Mouse (Mus musculus) left cerebral cortex, postnatal 14 days (tissue): ENCODE results near the gene Dnah17. TPM values are rescaled to one million over a fixed set of nuclear protein-coding genes. Genes with fewer than 3 reads are reported as not detected.
A peak's percentile ranks its signal among the peaks of the same experiment; 100 is the strongest.

Experiments
- DNase-seq, 2 experiments: peaks; one replicate each; pipeline ENCODE4 v3.0.0; 2021 to 2022; ENCODE audit warnings: low spot score in 2 of 2, mixed read lengths in 1 of 2
- intact Hi-C: fragments of 180-260 bp; cut with DNase I; formaldehyde crosslinking; loops from one replicate; pipeline ENCODE4 v1.15.1; 2025
- total RNA-seq, 2 experiments: library from RNA; stranded (reverse); gene quantifications; 2 replicates each; pipeline ENCODE4 v1.2.3; 2021

Gene Dnah17
- total RNA-seq, 2 experiments from 2014 or later = 0.08 to 0.33 TPM

DNA sequence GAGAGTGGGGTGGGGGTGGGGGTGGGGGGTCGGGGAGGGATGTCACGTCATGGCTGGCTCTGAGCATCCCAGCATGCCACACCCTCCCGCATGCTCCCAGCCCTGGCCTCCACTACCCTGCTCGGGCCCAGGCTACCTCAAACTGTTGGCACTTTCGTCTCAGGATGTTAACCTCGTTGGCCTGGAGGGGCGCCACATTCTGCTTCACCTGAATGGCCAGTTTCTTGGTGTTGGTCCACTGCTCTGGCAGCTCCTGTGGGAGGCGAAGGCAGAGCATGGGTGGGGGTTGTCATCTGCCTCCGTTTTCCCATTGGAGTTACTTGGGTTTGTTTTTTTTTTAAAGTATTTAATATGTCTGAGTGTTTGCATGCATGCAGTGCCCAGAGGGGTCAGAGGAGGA is 29.3 kb downstream of the Dnah17 start:
- intact Hi-C loops = loop anchor here (5.0 kb wide), 1 partner anchor 121 kb away; no protein-coding TSS in a partner anchor
- no peak for DNase-seq

DNA sequence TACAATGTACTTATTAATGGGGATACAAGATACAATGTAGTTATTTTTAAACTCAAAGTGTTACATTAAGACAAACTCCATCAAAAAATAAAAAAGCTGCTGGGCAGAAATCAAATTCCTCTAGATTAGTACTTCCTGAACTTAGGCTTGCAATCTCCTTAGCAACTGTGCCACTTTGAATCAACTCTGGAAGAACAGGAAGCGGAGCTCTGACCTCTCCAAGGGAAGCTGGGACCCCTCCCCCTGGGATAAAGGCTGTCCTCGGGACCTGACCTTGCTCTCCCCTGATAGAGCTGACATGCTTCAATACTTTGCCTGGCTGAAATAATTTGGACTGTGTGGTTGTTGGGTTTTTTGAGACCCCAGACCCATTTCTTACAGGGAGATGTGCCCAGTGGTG is 33.7 kb downstream of the Dnah17 start:
- intact Hi-C loops = no loop called here
- no peak for DNase-seq

DNA sequence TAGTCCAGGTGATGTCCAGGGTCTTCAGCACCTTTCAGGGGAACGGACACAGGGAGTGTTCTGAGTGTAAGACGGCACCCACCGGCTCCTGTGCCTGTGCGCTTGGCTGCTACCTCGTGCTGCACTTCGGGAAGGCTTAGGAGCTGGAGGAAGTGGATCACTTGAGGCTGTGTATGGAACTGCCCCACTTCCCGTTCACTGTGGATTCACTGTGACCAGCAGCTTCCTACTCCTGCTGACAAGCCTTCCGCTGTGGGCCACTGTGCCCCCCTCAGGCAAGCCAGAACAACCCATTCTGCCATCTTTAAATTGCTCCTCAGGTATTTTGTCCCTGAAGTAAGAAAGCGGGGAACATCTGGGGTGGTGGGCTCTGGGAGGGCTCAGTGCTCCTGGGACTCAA is 35.4 kb downstream of the Dnah17 start:
- no peak for DNase-seq
- intact Hi-C loops = no loop called here

DNA sequence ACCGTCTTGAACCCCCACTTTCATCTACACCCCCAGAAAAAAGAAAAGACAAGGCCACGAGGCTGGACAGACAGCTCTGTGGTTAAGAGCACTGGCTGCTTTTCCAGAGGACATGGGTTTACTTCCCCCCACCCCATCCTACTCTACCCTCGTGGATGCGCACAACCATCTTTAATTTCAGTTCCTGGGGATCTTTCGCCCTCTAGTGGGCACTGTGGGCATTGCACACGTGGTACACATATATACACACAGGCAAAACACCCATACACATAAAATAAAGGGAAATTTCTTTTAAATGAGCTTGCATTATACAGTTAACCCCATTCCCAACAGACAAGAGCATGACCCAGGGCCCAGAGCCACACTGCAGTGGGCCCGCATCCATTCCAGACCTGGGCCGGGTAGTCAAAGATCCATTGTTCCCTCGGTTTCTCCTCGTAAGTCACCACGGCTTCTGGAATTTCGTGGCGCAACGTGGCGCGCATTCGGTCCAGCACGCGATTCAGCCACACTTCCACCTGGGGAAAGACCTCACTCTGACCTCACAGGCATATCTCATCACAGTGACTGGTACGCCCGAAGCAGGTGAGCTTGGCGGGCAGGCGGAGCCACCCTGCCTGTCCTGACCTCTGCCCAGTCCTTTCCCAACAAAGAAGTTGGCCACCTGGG is 39.3 kb downstream of the Dnah17 start:
- no peak for DNase-seq
- intact Hi-C loops = no loop called here

DNA sequence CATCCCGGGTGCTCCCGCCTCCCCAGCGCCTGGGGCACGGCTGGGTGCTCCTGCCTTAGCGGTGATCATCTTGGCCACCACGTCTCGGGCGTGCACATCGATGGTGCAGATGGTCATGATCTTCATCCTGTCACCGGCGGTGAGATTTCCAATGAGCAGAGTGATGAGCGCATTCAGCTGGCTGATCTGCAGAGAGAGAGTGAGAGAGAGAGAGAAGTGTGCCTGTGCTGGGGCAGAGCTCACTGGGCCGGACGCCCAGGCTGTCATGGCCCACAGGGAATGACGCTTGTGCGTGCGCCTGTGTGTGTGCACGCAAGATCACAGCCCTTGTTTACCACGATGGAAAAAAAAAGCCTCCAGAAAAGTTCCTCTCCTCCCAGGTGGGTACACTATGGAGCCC is 41.5 kb downstream of the Dnah17 start:
- intact Hi-C loops = no loop called here
- no peak for DNase-seq

DNA sequence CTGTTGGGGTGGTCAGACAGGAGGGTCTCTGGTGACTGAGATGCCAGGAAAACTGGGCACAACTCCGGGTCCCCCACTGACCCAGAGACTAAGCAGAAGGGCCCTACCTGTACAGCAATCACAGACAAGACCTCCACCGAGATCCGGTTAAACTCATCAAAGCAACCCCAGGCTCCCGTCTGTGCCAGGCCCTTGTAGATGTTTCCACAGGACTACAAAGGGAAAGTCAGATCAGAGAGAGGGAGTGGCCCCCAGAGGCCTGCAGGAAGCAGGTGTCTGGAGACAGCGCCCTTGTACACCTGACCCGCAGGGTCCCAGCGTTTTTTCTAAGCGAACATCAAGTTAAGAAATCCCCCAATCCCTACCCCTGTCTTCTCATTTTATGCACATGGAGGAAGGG is 44.5 kb downstream of the Dnah17 start:
- DNase-seq = no peak
- intact Hi-C loops = no loop called here

DNA sequence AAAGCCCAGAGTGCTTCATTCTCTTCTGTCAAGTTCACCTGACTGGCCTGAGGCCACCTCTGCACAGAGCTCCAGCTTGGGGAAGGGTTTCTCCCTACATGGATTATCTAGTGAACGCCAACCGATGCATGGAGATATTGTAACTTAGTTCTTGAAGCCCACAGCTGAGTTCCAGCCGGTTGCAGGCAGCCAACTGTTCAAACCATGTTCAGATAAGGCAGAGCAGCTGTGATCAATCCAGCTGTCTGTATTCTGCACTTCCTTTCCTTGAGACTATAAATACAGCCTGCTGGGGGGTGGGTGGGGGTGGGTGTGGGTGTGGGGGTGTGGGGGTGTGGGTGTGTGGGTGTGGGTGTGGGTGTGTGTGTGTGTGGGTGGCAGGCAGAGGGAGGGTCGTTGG is 45.3 kb downstream of the Dnah17 start:
- intact Hi-C loops = no loop called here
- no peak for DNase-seq

DNA sequence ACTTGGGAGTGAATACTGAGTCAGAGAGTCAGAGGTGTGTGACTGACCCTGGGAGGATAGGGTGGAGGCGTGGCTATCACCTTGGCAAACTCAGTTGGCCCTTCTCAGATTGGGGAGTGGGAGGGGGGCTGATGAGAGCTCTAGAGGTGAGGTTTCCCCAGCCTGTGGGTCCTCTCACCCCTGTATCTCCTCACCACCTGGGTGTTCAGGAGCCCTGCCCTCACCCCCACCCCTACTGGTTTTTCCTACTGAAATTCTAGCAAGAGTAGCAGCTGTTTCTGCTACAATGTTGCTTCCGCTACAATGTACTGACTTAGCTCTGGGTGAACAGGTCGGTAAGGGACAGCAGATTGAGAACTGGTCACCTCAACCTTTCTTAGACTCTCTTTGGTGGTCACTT is 46.2 kb downstream of the Dnah17 start:
- DNase-seq = no peak
- intact Hi-C loops = loop anchor here (5.0 kb wide), 1 partner anchor 133 kb away; no protein-coding TSS in a partner anchor

DNA sequence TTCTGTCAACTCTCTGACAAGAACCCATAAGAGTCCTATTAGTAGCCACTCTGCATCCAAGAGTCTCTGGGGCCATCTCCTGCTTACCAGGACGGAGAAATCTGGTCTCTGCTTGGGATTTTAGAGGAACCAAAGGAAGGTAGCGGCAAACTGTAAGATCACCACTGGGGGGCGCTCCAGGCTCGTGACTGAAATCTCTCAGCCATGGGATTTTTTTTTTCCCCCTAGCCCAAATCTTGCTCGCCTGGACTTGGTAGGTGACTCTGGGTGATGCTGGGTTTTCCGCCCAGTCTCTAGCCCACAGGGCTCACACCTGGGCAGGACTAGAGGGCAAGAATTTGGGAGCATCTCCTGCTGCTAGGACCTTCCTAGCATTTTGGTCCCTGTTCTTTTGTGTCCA is 46.6 kb downstream of the Dnah17 start:
- DNase-seq = peak; percentile 64 to 82
- intact Hi-C loops = loop anchor here (5.0 kb wide), 1 partner anchor 133 kb away; no protein-coding TSS in a partner anchor

DNA sequence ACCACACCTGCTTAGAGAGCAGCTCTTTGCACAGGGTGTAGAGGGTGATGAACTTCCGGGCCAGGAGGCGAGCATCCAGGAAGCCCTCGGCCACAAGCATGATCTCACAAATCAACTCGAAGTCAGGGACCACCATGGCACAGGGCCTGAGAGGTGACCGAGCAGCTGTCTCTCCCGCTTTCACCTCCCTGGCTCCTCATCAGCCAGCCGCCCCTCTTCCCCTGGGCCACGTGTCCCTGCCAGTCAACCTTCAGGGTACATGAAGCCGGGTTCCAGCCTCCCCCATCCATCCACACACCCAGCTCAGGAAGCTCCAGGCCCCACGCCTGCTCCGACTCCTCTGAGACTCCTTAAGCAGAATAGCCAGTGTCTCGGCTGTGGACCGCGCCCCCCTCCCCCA is 48.1 kb downstream of the Dnah17 start:
- intact Hi-C loops = loop anchor here (5.0 kb wide), 1 partner anchor 135 kb away; no protein-coding TSS in a partner anchor
- no peak for DNase-seq

DNA sequence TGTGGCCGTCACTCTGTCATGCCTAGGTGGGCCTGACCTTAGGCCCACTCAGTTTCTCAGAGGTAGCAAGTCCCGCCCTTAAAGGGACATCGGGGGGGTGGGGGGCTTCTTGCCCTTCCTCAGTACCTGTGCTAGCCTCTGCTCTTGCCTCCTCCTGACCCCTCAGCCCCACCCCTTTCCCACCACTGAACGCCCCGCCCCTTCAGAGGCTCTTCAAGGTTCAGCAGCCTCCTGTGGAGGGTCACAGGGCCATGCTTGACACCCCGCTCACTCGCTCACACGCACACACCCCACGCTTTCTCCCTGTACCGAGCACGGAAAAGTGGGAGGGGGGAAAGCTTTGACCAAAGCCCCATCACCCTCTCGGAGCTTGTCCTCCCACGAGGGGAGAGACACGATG is 50.7 kb downstream of the Dnah17 start:
- intact Hi-C loops = loop anchor here (5.0 kb wide), 1 partner anchor 138 kb away; no protein-coding TSS in a partner anchor
- DNase-seq = no peak

DNA sequence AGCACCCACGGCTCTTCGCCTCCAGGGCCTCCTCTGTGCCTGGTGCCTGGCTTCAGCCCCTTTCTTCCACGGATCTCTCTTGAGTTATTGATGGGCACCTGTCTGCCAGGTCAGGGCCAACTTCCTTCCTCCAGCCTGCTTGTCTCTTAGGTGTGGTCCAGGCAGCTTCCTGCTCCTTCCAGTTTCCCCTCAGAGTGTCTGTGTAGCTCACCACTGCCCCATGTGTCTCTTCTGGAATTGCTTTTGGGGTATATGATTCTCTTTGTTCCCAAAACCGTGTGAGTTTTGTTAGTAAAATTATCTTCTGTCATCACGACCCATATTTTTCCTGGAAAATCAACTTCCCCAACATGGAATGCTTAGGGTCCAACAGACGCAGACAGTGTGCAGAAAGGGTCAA is 53.5 kb downstream of the Dnah17 start:
- intact Hi-C loops = no loop called here
- DNase-seq = peak in 1 of 2 experiments; percentile 29

DNA sequence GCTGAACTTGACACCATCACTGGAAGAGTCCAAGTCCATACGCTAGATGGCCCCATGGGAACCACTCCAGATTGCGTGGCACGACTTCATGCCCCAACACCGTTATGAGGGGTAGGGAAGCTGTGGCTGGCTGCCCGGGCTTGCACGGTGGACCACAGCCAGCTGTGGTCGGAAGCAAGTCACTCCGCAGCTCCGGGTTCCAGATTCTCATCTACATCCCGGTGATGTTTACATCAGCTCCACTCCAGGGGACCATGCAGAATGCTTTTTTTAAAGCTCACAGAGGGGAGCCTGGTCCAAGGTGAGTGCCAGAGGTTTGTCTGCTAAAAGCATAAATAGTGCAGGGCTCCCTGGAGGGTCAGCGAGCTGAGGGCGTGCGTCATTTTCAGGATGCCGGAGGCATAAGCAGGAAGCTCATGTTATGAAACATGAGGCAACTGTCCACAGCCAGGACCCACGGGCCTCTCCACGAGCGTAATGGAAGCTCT is 55.4 kb downstream of the Dnah17 start:
- intact Hi-C loops = no loop called here
- no peak for DNase-seq

DNA sequence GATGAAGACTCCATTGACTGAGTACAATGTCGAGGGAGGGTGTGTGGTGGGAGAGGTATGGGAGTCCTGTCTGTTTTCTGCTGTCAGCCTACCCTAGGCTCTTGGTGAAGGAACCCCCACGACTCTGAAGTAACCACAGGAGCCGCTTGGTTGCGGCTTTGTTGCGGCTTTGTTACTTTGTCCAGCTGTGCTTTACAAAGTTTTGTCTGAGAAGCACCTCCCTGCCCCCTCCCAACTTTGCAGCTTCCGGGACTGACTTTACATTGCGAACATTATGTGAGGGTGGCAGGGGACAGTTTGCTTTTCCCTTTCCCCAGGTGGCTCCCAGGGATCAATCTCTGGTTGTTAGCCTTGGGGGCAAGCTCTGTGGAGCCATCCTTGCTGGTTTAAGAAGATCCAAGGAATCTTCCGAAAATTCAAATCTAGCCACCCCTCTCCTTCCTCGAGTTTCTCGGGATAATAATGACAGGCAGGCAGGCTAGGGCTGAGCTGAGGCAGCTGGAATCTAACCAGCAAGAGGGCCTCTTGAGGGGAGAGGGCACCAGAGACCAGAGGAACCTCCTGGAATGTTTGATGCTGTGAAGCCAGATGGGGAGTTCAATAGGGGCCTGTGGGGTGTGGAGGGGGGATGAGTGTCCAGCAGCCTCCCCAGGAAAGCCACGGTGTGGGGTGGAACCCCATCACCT is 59.1 kb downstream of the Dnah17 start:
- intact Hi-C loops = no loop called here
- DNase-seq = no peak

DNA sequence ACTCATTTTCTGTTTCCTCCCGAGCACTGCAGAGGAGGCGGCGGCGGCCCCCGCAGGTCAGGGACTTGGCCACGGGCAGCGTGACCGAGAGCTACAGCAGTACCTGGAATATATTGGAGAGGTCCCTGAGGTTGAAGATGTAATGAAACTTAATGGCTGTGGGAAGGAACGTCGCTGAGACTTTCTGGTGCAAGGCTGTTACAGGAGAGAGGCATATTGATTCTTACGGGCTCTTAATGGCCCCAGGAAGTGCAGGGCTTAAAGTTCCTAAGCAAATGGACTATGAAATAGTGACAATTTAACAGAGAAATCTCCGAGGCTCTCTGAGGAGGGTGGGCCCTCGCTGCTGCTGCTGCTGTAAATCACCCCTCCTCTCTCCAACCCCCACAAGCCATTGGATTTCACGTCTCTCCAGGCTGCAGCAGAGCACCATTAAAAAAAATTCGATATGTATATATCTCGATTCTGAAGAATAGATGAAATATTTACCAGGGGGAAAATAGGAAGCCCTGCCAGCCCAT is 61.6 kb downstream of the Dnah17 start:
- intact Hi-C loops = no loop called here
- no peak for DNase-seq

DNA sequence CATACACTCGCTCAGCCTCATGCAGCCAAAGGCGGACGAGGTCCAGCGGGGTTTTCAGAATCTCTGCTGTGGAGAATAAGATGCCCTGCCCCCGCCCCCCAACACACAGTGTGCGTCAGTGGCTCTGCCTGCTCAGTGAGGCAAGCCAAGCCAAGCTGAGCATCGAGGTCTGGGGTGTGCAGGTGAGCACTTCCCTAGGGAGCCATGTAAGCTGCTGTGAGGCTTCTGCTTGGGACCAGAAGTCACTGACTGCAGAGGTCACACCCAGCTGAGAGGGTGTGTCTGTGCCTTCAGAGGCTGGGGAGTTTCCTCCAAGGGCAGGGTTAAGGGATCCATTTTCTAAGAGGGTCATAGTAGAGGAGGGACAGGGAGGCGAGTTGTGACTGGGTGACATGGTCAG is 62.8 kb downstream of the Dnah17 start:
- DNase-seq = no peak
- intact Hi-C loops = no loop called here

DNA sequence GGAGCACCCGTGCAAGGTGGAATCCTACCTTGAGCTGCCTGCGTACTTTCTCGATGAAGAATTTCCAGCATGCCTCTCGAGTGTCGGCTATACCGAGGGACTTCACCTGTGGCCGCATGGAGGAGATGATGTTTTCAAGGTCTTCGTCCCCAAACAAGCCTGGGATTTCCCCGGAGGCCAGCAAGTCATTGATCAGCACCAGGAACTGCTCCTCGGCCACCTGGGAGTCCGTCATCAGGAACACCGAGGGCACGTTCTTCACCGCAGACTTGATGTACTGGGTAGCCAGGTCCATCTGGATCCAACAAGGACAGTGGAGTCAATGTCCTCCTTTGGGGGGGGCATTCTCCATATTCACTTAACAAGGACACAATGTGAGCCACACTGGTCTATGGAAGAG is 70.4 kb downstream of the Dnah17 start:
- intact Hi-C loops = no loop called here
- DNase-seq = no peak

DNA sequence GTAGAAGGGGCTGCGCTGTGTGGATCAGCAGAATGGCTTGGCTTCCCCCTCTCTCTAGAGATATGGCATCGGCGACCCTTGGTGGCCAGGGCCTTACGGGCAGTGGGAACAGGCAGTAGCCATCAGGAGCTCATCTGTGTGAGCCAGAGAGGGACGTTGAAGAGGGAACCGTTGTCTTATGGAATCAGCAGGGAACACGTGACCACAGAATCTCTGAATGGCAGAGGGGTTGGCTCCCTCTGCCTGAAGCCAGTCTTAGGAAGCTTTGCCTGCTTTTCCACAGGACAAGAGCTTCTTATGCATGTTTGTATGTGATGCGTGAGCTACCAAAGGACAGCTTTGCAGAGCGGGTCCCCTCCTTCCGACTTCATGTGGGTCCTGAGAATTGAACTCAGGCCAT is 71.6 kb downstream of the Dnah17 start:
- intact Hi-C loops = no loop called here
- no peak for DNase-seq

DNA sequence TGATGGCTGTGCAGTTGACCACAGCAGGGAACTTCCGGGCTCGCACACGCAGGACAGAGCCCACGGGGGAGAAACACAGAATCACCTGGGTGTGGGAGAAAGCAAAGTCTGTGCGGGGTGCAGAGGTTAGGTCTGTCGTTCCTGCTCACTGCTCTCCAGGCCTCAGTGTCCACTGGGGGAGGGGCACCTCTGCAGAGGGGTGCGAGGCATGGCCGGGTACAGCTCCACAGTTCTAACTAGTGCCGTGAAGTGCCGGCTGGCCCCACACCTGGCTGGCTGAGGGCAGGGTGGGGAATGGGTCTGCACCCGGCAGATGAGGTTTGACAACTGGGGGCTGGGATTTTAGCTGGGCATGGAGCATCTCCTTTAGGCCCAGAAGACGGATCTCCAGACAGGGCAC is 72.1 kb downstream of the Dnah17 start:
- intact Hi-C loops = no loop called here
- DNase-seq = no peak

DNA sequence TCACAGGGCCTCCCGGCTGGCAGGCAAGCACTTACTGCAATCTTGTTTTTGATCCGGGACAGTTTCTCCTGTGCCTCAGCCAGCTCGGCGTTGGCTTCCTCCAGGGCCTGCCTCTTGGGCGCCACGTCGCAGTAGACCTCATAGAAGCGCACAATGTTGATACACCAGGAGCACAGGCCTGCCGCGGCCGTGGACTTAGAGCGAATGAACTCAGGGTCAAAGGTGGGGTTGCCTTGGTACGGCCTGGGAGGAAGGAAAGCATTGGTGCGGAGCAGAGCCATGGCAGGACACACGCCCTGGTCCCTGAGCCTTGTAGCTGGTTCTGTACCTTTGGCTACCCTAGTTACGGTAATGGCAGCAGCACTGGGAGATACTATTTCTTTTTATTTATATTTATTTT is 80.3 kb downstream of the Dnah17 start:
- intact Hi-C loops = no loop called here
- no peak for DNase-seq

DNA sequence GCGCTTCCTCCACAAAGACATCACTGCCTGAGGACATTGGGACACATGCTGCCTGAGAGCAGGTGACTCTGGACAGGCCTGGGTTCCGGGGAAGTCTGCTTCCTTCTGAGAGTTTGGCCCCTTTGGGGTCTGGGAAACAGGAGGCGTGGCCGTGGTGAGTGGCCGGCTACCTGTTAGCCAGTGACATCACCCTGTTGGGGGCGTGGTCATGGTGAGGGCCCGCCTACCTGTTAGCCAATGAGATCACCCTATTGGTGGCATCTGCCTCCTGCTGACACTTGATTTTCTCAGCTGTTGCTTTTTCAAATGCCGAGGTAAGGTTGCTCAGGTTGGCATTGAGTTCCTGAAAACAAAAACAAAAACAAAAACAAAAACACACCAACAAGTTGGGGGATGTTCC is 80.8 kb downstream of the Dnah17 start:
- no peak for DNase-seq
- intact Hi-C loops = no loop called here
